Mouse (Mus musculus) forelimb bud, embryonic 11.5 days (tissue): Measurements from ENCODE around the gene Tenm4.
A peak's percentile ranks its signal among the peaks of the same experiment; 100 is the strongest.

Source experiments
- DNase-seq: peaks from one replicate; pipeline ENCODE4 v3.0.0-alpha.2; 2012; ENCODE audit warnings: low read depth, low spot score

Tenm4 gene

DNA sequence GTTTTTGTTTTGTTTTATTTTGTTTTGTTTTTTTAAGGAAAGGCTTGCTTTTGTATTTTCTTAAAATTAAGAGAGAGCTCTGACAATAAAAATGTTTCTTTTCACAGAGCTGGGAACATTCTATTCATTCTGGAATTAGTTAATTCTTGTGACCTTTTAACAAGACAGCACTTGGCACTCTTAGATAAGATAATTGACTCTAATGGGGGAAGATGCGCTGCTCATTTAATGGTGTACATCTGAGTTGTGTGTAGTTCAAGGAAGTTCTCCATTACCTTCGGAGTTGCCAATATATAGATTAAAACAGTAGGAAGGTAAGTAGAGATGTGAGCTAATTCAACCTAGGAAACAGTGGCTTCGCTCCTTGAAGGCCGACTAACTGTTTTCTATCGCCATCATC lies 554.6 kb downstream of the Tenm4 start:
- DNase-seq = no peak

DNA sequence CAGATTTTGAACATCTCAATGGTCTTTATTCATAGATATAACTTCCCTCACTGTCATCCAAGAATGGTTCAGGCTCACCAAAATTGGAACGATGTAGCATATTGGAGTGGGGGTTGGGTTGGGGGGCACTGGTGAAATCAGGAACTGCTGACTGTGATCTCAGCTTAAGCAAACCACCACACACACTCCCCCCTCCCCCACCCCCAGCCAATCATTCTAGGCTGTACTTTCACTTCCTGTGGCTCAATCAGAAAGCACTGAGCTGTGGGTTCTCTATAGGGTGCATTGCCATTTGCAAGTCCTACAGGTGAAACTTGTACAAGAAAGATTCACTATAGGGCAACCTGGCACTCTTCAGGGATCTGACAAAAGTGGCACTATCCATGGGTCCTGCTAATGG lies 559.3 kb downstream of the Tenm4 start:
- no peak for DNase-seq

DNA sequence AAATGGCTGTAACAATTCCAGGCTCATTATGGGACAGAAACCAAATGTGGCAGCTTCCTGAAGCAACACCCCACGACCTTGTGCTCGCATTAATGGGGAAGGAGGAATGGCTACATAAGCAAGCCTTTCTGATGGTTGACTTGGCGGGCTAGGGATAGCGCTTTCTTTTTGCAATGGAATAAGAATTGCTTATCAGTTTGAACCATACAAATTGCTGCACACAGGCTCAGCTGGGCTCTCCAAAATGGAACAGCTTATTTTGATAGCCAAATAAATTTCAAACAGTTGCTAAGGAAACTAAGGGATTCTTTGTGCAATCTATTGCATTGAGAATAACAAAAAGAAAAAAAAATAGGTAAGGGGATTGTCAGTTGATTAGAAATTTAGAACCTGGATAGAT lies 560.9 kb downstream of the Tenm4 start:
- no peak for DNase-seq

DNA sequence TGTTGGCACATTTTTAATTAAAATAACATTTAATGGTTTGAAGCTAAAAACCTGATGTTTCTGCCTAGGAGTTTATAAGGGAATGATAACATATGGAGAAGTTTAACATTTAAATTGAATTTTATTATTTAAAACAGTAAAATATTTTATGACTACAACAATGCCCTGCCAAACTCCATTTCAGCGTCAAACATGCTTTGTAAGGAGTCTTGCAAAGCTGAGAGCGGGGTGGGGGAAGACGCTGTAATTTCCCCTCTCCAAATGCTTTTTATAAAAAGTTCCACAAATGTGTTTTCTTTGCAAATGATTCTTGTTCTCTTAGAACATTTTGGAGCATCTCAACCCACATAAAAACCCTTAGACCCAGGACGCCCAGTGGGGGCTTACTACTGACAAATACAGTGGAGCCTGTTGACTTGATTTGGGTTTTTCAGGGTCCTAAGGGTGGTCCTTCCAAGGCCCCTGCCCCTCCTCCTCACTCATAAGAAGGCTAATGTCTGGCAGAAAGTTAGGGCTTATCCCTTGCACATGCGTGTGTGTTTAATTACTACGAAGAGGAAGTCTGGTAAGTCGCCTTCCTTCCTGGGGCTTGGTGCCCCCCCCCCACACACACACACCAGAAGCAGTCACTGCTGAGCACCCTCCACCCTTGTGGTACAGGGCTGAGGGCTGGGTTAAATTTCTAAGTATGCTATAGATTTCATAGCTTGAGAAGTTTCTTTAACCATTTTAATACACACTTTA lies 563.4 kb downstream of the Tenm4 start:
- no peak for DNase-seq

DNA sequence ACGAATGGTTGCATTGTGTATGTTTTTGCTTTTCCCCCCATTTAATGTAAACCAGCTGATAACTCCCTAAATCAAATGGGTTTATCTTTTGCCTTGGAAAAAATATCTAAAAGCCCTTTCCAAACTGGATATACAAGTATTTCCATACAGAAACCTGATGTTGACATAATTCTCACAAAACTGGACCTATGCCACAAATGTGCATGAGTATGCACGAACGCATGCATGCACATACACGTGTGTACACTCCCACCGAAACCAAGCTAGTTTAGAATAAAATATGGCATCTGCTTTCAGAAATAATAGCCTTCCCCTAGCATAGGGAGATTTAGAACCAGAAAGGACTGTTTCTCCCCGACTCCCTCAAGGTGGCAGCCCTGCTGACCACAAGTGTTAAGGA lies 569.6 kb downstream of the Tenm4 start:
- DNase-seq = no peak

DNA sequence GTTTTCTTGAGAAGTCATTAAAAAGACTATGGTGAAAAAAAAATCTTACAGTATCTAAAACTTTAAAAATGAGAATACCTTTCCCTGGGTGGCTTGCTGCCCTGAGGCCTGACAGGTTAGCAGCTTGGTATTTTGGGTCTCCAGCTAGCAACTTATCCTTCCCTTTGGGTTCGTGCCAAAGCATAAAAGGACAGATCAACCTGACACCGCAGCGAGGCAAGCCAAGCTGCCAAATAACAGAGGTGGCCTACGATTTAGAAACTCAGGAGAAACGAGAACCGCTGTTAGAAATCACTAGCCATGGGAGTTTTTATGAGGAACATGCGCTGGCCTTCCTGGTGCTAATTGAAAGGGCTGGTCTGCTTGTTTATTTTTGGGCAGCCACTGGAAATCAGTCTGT lies 571.2 kb downstream of the Tenm4 start:
- peak; percentile 71 for DNase-seq

DNA sequence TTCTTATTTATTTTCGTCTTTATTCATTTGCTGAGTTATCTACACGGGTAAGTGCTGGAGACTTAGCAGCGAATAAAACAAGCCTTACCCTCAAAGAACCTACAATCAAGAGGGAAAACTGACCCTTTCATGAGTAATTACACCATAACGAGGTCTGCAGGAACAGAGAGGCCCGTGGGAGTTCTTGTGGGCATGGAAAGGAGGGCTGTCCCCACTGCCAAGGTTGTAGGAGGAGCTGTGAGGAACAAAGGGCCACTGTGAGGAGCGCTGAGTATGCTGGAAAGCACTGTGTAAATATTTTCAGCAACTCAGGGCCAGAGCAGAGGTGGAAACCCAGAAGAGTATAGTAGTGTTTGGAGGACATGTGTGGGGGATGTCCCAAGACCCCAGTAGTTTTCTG lies 574.9 kb downstream of the Tenm4 start:
- peak; percentile 81 for DNase-seq

DNA sequence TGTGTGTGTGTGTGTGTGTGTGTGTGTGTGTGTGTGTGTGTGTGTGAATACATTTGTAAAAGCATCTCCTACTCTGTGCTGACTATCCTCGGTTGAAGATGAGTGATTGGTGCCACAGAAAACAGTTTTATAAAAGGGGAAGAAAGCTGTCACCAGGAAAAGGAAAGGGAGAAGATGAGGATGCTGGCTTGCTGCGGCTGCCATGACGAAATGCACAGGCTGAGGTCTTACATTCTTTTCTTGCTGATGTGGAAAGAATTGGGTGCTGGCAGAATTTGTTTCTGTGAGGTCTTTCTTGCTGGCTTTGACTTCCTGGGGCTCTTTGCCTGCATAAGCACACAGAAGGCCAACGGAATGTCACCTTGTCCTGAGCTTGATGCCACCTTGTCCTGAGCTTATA lies 575.7 kb downstream of the Tenm4 start:
- no peak for DNase-seq

DNA sequence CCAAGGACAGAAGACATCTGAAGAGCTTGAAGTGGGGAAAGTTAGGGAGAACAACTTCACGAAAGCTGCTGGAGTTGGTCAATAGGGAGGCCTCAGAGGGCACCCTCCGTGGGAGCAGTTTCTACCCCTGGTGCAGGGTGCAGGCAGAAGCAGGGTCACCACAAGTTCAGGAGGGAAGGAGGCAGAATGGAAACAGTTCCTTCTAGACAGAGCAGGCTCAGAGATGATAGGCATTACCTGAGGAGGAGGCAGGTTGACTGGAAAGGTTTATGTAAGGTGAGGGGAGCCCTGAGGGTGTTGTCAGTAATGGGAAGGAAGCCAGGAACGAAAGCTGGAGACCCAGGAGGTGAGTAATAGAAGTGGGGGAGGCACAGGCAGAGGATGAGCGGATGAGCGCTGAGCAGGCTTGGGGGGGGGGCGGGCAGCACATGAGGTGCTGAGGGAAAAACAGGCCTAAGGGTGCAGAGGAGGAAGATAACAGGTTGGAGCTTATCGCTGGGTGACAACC lies 577.5 kb downstream of the Tenm4 start:
- no peak for DNase-seq

DNA sequence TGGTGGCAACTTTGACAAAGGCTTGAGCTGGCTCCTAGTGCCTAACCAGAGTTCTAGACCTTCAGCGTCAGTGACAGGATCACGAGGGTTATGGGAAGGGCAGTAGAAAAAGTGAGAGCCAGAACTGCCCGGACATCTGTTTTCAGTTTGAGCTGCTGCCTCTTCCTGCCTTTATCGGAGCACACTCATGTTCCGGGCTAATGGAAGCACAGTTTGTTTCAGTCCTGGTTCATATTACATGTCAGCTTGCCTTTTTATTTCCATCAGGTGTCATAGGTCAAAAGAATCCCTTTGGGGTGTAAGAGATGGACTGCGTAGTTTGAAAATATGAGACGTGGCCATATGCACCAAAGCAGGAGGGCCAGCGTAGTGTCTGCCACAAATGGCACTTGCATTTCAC lies 578.7 kb downstream of the Tenm4 start:
- peak; percentile 76 for DNase-seq

DNA sequence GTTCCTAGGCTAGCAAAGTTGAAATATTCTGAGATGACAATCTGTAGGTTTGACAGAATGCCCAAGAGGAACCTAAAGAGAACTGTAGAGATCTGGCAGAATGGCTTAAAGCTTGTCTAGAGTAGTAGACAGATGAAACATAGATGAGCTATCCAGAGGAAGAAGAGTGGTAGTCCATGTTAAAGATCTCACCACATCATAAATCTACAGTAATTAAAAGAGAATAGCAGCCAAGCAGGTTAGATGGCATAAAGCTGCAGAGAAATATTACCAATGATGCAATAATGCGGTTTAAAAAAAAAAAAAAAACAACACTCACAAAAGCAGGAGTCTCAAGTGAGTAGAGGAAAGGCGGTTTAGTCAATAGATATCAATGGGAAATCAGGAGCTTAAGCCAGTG lies 580.2 kb downstream of the Tenm4 start:
- DNase-seq = no peak

DNA sequence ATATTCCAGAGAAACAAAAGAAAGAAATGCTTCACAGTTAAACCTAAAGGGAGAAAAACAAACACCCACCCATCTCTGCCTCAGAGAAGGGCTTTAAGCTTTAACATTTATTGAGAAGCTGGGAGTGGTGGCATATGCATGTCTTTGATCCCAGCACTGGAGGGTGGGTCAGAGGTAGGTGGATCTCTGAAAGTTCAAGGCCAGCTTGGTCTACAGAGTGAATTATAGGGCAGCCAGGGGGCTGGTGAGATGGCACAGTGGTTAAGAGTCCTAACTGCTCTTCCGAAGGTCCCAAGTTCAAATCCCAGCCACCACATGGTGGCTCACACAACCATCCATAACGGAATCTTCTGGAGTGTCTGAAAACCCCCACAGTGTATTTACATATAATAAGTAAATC lies 581.7 kb downstream of the Tenm4 start:
- DNase-seq = no peak

DNA sequence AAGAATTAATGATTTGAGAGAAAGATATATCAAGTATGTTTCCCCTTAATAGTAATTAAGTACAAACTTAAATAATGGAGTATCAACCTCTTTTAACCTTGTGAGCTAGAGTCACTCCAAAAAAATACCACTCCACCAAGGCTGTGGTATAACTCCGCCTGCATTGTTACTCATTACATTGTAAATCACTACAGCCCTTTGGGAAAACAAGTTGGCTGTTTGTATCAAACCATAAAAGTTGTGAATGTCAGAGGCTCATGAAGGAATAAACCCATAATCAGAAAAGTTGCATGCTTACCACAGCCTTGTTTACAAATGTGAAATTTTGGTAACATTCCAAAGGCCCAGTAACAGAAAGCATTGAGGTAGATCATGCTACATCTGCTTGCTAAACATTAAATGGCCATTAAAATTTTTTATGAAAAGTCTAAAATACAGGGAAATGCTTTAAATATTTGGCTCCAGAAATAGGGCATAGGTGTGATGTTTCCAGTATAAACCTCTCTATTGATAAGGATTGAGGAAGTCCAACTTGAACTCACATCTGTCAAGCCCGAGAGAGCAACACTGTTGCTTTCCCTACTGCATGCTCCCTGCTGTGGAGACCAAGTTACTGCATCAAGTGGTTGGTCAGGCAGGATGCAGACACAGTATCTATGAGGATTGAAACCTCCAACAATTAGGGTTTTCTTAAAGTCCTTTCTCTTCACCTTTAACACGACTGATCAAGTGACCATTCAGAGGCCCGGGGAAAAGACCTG lies 582.5 kb downstream of the Tenm4 start:
- no peak for DNase-seq

DNA sequence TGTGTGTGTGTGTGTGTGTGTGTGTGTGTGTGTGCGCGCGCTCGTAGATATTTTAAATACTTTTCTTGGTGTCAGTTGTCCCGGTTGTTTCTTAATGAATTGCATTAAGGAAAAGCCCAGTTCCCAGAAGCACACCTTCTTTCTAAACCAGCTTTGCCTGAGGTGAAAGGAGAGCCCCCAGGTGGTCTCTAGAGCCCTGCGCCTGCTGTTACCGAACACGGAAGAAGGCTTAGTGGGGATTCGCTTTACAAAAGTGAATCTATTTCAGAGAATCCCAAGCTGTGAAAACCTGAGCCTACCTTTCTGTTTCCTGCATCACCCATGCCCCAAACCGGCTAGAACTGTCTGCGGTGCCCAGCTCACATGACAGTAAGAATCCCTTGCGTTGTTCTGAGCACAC lies 583.1 kb downstream of the Tenm4 start:
- no peak for DNase-seq

DNA sequence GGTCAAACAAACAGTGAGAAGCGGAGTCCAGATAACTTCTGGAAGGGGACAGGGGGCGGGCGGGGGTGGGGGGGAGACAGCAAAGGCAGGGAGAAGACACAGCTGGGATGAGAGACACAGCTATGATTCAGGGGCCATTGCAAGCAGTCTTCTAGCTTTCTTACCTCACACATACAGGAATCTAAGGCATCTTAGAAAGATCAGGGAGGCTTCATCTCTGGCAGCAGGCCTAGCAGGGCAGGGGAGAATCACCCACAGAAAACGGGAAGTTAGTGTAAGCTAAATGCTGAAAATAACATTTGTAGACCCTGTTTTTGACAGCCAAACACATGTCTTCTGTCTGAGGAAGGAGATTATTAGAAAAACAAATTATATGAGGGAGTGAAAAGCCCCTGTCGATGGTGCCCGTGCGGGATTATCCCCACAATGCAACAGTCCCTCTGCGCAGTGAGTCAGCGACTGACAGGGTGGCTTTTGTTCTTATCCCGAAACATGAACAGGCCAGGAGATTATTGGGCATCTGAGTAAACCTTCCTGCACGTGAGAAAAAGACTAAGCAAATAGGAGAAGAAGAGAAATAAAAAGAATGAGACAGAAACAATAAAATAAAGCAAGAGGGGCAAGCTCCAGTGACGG lies 584.5 kb downstream of the Tenm4 start:
- DNase-seq = no peak

DNA sequence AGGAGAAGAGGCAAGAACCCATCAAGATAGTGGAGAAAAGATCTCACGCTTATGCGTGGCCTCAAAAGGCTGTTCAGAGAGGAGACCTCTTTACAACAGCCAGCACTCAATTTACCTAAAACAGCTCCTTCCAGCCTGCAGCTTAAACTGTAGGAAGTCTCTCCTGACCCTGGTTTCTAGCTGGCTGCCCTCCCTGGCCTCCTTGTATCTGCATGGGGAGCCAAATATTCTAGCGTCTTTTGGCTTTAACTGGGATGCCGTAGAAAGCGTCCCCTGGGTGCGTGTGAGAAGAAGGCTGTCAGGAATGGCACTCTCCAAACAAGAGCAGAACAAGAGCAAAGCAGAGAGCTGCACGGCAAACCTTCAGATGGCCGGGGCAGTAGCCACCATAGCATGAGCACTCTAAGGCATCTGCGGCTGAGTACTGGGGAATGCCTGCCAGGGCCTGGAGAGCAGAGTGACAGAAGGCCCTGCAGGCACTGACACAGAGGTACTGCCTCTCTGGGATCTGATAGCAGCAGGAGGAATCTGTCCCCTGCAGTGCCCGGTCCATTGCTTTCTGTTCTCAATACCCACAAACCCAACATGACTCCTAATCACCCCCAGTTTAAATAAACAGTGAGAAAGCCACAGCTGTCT lies 585.2 kb downstream of the Tenm4 start:
- no peak for DNase-seq

DNA sequence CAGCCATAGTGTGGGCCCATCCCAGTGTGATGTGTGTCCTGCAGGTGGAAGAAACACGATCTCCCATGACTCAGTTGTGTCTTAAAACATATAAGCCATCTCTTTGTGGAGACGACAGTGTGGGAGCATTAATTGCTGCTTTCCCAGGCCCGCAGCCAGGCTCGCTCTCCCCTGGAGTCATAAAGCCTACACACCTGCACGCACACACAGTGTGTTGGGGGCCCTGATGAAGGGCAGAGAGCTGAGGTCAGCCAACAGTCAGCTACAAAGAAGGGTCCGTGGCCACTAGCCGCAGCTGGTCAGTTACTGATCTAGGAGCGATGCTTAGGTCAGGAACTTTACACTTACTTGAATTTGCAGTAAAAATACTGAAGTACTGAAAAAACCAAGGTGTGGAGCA lies 586.0 kb downstream of the Tenm4 start:
- no peak for DNase-seq

DNA sequence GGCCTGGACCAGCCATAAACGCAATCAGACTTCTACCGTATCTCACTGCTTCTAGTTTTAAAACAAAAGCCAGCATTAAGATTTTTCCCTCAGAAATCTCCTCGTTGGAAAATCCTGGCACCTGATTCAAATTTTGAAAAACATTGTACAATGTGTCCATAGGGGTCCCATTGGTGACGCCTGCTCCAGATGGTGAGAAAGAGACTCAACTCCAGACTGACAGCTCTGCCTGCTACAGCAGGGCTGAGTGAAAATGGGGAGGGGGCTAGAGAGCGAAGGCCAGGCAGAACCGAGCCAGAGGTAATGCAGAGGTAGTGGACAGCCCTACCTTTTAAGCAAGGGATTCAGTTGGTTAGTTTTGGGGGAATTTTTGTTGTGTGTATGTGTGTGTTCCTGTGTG lies 589.2 kb downstream of the Tenm4 start:
- DNase-seq = no peak

DNA sequence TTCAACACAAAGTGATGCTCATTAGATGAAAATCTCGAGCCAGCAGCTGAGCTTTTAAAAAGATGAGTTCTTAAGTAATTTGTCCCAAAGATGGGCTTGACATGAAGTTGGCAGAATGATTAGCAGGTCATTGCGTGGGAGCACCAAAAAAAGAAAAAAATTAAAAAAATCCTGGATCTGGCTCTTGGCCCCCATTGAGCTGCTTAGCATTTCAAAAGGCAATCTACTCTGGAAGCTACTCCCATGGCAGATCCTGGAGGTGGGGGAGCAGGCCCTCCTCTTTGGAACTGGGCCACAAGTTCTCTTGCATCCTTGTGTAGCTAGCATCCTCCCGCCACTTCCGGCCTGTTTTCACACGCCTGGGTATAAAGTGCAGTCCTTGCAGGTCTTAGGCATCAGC lies 590.1 kb downstream of the Tenm4 start:
- DNase-seq = no peak

DNA sequence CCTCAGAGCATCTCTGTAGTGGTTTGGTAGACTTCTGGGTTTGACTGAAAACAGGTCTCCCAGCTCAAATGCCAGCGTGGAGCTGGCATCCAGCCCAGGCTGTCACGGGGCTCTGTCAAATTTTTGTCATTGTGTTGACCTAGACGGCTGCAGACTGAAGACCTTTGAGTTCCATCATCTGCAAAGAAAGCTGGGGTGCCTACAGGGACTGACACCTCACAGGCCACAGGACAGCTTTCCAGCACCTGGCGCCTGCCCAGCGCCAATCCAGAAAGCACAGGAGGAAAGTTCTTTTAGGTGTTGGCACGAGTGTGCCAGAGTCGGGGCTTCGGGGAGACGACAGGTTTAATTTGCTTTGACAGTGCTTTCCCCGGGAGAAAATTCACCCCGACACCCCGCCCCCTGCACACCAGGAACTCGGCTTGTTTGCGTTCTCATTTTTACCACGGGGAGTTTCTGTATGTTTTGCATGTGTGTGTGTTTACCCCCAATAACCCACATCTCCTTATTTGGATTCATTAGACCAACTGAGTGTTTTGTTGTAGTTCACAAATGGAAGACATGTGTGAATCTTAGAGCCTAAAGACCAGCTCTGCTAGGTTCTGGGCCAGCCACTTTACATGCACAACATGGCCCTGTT lies 594.4 kb downstream of the Tenm4 start:
- no peak for DNase-seq

DNA sequence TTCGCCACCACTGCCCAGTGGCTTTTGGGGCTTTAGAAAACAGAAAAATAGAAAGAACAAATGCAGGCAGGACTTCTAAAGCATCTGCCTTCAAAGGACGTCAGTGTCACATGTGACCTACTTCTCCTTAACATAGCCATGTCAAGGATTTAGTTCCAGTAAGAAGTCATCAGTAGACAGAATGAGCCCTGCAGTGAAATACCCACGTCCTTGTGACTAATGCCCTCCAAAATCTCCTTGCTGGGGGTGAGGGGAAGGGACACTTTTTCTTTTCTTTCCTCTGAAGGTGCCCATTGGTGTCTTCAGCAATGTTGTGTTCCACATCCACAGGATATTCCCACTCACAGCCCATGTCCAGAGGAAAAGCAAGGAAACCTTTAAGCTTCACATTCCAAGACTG lies 596.0 kb downstream of the Tenm4 start:
- no peak for DNase-seq

DNA sequence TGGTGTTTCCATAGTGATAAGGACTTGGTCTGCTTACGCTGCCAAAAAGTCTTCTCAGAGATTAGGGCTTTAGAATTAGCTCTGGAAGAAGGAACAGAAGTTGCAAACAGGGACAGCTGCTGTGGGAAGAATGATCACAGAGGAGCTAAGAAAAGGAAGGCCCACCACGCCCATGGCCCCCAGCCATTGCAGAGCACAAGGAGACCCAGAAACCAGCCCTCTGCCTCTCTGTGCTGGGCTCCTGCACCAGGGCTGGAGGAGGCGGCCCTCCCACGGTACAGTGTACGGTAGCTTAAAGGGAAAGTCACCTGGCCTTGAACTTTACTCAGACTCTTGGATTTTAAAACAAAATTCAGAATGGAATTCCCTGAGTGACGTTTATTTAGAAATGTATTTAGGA lies 597.7 kb downstream of the Tenm4 start:
- no peak for DNase-seq
